Mouse (Mus musculus) C2C12 (cell line): ENCODE data around the gene 4930539E08Rik. TPM values are rescaled to one million over a fixed set of nuclear protein-coding genes. Genes with fewer than 3 reads are reported as not detected.

ENCODE experiments used
- H3K27me3 ChIP-seq: one replicate; pipeline ENCODE4 v1.6.1; 2011; ENCODE audit not compliant: control insufficient read depth, insufficient read depth, insufficient read length
- H3K36me3 ChIP-seq: one replicate; pipeline ENCODE4 v1.6.1; 2011; ENCODE audit not compliant: control insufficient read depth, insufficient read depth
- H3K4me3 ChIP-seq: one replicate; pipeline ENCODE4 v1.5.1; 2011; ENCODE audit warnings: mild to moderate bottlenecking, control low read depth; ENCODE audit not compliant: poor library complexity, insufficient read depth, severe bottlenecking
- H3K79me2 ChIP-seq: one replicate; pipeline ENCODE4 v1.6.1; 2011; ENCODE audit not compliant: control insufficient read depth, insufficient read depth
- H3K79me3 ChIP-seq: one replicate; pipeline ENCODE4 v1.6.1; 2011; ENCODE audit warnings: low read depth, control low read depth
- H3ac ChIP-seq: one replicate; pipeline ENCODE3; 2011; ENCODE audit warnings: low read depth; ENCODE audit not compliant: control insufficient read depth, insufficient read length
- CEBPB ChIP-seq: IDR thresholded peaks from one replicate; pipeline ENCODE4 v1.6.1; 2011; ENCODE audit warnings: low read depth, mild to moderate bottlenecking, control low read depth, moderate library complexity
- CTCF ChIP-seq: IDR thresholded peaks from one replicate; pipeline ENCODE4 v1.5.1; 2011; ENCODE audit not compliant: control insufficient read depth, insufficient read depth, insufficient read length
- FOSL1 ChIP-seq: IDR thresholded peaks from one replicate; pipeline ENCODE4 v1.8.0; 2011; ENCODE audit warnings: mild to moderate bottlenecking, low read length; ENCODE audit not compliant: poor library complexity, insufficient read depth, severe bottlenecking
- MAX ChIP-seq: IDR thresholded peaks from one replicate; pipeline ENCODE4 v1.6.1; 2011; ENCODE audit warnings: mild to moderate bottlenecking, control low read depth
- MYOD1 ChIP-seq: IDR thresholded peaks from one replicate; pipeline ENCODE4 v1.6.1; 2011; ENCODE audit warnings: low read depth; ENCODE audit not compliant: control insufficient read depth, insufficient read length
- MYOG ChIP-seq: IDR thresholded peaks from one replicate; pipeline ENCODE4 v1.6.1; 2011; ENCODE audit not compliant: control insufficient read depth, insufficient read length; ENCODE audit errors: extremely low read depth
- USF1 ChIP-seq: IDR thresholded peaks from one replicate; pipeline ENCODE4 v1.6.1; 2011; ENCODE audit warnings: low read depth, mild to moderate bottlenecking, control low read depth, moderate library complexity
- long read RNA-seq, 2 experiments: library from polyadenylated mRNA; unstranded; transcript quantifications; one replicate each; pipeline ENCODE4 v2.0.0; 2019 to 2020
- polyA plus RNA-seq: library from polyadenylated mRNA; unstranded; fragments of >200 nt; fragmentation: generic; extraction: Trizol; gene quantifications from one replicate; pipeline ENCODE4 v1.2.1, GENCODE M21; 2012; ENCODE audit warnings: missing spikeins

The 4930539E08Rik gene
- polyA plus RNA-seq, result 0.01 TPM
- long read RNA-seq, experiment 1, result 0 reads
- long read RNA-seq, experiment 2, result 0 reads

- no peaks in the 10 kb centered on the region for H3K79me3 ChIP-seq
- H3ac ChIP-seq, result no peak within 1 kb of the TSS
- no peak within 1 kb of the TSS for H3K4me3 ChIP-seq
- no peaks in the 10 kb centered on the region for H3K36me3 ChIP-seq
- H3K27me3 ChIP-seq, result no peaks in the 10 kb centered on the region
- H3K79me2 ChIP-seq, result no peaks in the 10 kb centered on the region
- TF ChIP-seq MYOG, result no peak
- no peak for TF ChIP-seq FOSL1
- no peak for TF ChIP-seq CTCF
- TF ChIP-seq CEBPB, result no peak
- no peak for TF ChIP-seq USF1
- TF ChIP-seq MYOD1, result no peak
- TF ChIP-seq MAX, result no peak
Observed at GRCm38 (mm10) chr17:28915060-28915628, at the start of gene 4930539E08Rik. TSS of gene 4930539E08Rik (minus strand) at chr17:28915324.

GRCm38 (mm10) chr17:28961596-28961995 lies 46.5 kb upstream of the 4930539E08Rik start:
- TF ChIP-seq MAX (no peak), MYOG (no peak), CTCF (no peak), MYOD1 (no peak), USF1 (no peak), CEBPB (no peak), FOSL1 (no peak)
- Histone ChIP-seq H3K27me3 (no peaks in the 10 kb centered on the region), H3K79me2 (peaks cover 56% of the 10 kb centered on the region), H3ac (no peak overlapping the region), H3K79me3 (peaks cover 36% of the 10 kb centered on the region), H3K36me3 (peaks cover 81% of the 10 kb centered on the region), H3K4me3 (no peak overlapping the region)

GRCm38 (mm10) chr17:28960597-28960996 lies 45.5 kb upstream of the 4930539E08Rik start:
- Histone ChIP-seq H3K79me2 (peaks cover 66% of the 10 kb centered on the region), H3K27me3 (no peaks in the 10 kb centered on the region), H3K4me3 (no peak overlapping the region), H3ac (no peak overlapping the region), H3K36me3 (peaks cover 71% of the 10 kb centered on the region), H3K79me3 (peaks cover 46% of the 10 kb centered on the region)
- TF ChIP-seq CEBPB (no peak), MYOD1 (no peak), USF1 (no peak), MAX (no peak), FOSL1 (no peak)

GRCm38 (mm10) chr17:28954416-28954815 lies 39.3 kb upstream of the 4930539E08Rik start:
- Histone ChIP-seq H3K36me3 (peaks cover 20% of the 10 kb centered on the region), H3K27me3 (no peaks in the 10 kb centered on the region), H3ac (no peak overlapping the region), H3K79me3 (peaks cover 63% of the 10 kb centered on the region), H3K4me3 (no peak overlapping the region), H3K79me2 (peaks cover 72% of the 10 kb centered on the region)
- TF ChIP-seq USF1 (no peak), CTCF (no peak), MYOD1 (no peak), MYOG (no peak), FOSL1 (no peak), CEBPB (no peak), MAX (no peak)

- peak overlapping the region; percentile 92 for H3ac ChIP-seq
- TF ChIP-seq USF1, result no peak
- peaks cover 56% of the 10 kb centered on the region for H3K79me3 ChIP-seq
- H3K79me2 ChIP-seq, result peaks cover 60% of the 10 kb centered on the region
- H3K4me3 ChIP-seq, result peak overlapping the region; percentile 82
- H3K36me3 ChIP-seq, result peaks cover 11% of the 10 kb centered on the region
- H3K27me3 ChIP-seq, result no peaks in the 10 kb centered on the region
Observed at GRCm38 (mm10) chr17:28953251-28953650, 38.1 kb upstream of the 4930539E08Rik start.

- Histone ChIP-seq H3ac (peak within 1 kb of the TSS; percentile 92), H3K79me3 (peaks cover 46% of the 10 kb centered on the region), H3K4me3 (peak within 1 kb of the TSS; percentile 82), H3K79me2 (peaks cover 49% of the 10 kb centered on the region), H3K36me3 (peaks cover 5% of the 10 kb centered on the region), H3K27me3 (no peaks in the 10 kb centered on the region)
- TF ChIP-seq MYOG (no peak), FOSL1 (no peak), USF1 (no peak), MYOD1 (no peak), CEBPB (no peak), MAX (no peak)
Observed at GRCm38 (mm10) chr17:28951831-28952799, 37.0 kb upstream of the 4930539E08Rik start, which contains the start of gene Kctd20. TSS of gene Kctd20 (plus strand) at chr17:28951950.
